Mouse (Mus musculus) CH12.LX (cell line): ENCODE measurements at regions not wholly inside any gene's neighbourhood (a gene's known extent, or its start where the extent isn't known, plus 50 kb on each side); places are given as distances from the start of the nearest gene placed in this dataset.

ENCODE experiments used
- GABPA ChIP-seq: IDR thresholded peaks from 2 replicates; pipeline ENCODE4 v1.6.1; 2012; ENCODE audit warnings: low read depth, low read length, improper control_type of control experiment, inconsistent platforms; ENCODE audit not compliant: insufficient replicate concordance
- KAT2A ChIP-seq: IDR thresholded peaks from 2 replicates; pipeline ENCODE4 v1.6.1; 2012; ENCODE audit warnings: low read length, improper control_type of control experiment, inconsistent platforms; ENCODE audit not compliant: insufficient replicate concordance
- MAZ ChIP-seq: IDR thresholded peaks from 2 replicates; pipeline ENCODE4 v1.6.1; 2012; ENCODE audit warnings: low read depth, mild to moderate bottlenecking, inconsistent platforms, low read length, improper control_type of control experiment, moderate library complexity
- POLR2A ChIP-seq: IDR thresholded peaks from 2 replicates; pipeline ENCODE4 v1.6.1; 2011; ENCODE audit warnings: low read depth, mild to moderate bottlenecking, improper control_type of control experiment, low read length
- USF1 ChIP-seq: IDR thresholded peaks from 2 replicates; pipeline ENCODE4 v1.6.1; 2014; ENCODE audit warnings: low read depth, mild to moderate bottlenecking, inconsistent platforms, low read length, improper control_type of control experiment

GRCm38 (mm10) chr5:41187193-41187592 is 520.8 kb downstream of the Rab28 start:
- TF ChIP-seq POLR2A (no peak), KAT2A (no peak), MAZ (no peak), USF1 (no peak), GABPA (no peak)
